Mouse (Mus musculus): ENCODE results near the gene Fez2. TPM values are rescaled to one million over a fixed set of nuclear protein-coding genes. Genes with fewer than 3 reads are reported as not detected.

Gene Fez2
- polyA plus RNA-seq (2016; fragmentation: Nextera tagmentation; extraction: Ambion mirVana) = 42.6 and 43.0 TPM in 2 replicates

DNA sequence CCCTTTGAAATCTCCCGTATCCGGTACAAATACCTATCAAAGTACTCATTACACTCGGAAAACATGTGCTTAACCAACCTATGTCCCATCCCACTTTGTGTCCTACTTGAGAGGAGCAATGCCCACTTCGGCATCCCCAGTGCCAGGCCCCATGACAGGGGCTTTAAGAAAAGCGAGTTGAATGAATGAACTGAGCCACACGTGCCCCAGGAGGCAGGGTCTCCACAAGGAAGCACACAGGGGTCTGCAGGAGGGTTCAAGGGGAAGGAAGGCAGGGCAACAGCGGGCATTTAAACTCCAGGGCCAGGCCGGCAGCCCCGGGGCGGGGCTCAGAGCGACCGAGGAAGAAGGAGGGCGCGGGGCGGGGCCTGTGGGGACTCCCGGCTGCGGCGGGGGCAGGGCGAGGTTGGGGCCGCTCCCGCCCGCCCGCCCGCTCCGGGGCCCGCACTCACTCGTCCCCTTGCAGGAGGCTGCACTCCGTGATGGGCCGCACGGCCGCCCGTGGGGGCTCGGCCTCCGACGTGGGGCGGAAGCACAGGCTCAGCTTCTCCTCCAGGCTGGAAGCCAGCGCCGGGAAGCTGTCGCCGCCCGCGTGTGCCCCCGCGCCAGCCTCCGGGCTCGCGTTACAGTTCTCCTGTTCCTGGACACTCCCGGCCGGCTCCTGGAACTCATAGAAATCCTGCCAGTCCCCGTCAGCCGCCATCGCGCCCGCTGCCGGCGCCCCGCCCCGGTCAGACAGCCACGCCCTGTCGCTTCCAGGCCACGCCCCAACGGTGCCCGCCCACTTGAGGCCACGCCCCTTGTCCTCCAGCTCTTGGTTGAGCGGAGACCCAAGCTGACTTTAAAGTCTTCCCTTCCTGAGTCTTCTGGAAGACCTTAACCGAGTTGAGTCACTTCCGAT, at the start of gene Fez2:
Gene Fez2 (minus strand): TSS at position 772 of the 901 bp plus-strand sequence.
- Histone ChIP-seq H3K36me3 (no peaks in the 10 kb centered on the region), H3K9ac (peak within 1 kb of the TSS; percentile 84), H3K9me3 (no peaks in the 10 kb centered on the region), H3K27me3 (no peaks in the 10 kb centered on the region), H3K27ac (peak within 1 kb of the TSS; percentile 93), H3K4me2 (replicated peaks) (peak within 1 kb of the TSS; percentile 66), H3K4me3 (peak within 1 kb of the TSS; percentile 80), H3K4me1 (peaks cover 3% of the 10 kb centered on the region; the same call in 1 of the 2 replicates)
- under 1% methylated on average over 46 of the region's 67 CpGs for WGBS
- ATAC-seq (ENCODE audit: insufficient number of reproducible peaks, insufficient read depth, low FRiP score, low TSS enrichment) = peak; percentile 93

DNA sequence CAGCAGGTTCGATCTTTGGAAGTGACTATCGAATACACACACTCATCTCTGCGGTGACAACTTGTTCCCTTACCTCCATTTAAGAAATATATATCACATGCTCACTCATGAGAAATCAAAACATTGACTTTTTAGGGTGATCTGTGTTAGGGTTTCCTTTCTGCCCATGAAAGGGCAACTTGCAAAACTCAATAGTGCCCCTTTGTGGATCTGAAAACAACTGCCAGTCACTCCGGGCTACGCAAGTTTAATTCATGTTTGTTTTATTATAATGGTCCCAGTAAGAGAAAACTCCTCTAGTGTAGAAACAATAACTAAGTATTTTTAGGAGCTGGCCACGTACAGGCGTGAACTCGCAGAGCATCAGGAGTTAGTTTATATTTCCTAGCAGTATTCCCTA, 47.5 kb upstream of the Fez2 start:
- ATAC-seq (ENCODE audit: insufficient number of reproducible peaks, insufficient read depth, low FRiP score, low TSS enrichment) = no peak
- 81% methylated on average over 8 of the region's 8 CpGs for WGBS

DNA sequence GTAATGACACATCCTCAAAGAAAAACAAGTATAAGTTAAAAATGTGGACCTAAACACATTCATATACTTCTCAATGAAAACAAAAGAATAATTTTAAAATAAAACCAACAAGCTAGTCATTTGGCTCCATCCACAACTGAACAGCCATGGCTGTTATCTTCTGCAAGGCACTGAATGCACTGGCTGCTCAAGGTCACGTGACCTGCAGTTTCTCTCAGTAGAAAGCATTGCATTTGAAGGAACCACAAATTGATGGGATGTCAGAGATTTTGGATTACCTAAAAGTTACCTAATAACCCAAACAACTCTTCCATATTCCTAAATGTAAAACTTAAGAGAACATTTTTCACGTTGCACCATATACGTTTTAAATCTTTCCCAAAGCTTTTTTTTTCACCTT, 47.1 kb upstream of the Fez2 start:
- Histone ChIP-seq H3K9ac (no peak overlapping the region), H3K4me3 (no peak overlapping the region), H3K4me2 (replicated peaks) (no peak overlapping the region), H3K27ac (no peak overlapping the region), H3K36me3 (no peaks in the 10 kb centered on the region), H3K9me3 (no peaks in the 10 kb centered on the region), H3K4me1 (no peaks in the 10 kb centered on the region), H3K27me3 (no peaks in the 10 kb centered on the region)
- WGBS = 82% methylated on average over 3 of the region's 3 CpGs
- no peak for ATAC-seq (ENCODE audit: insufficient number of reproducible peaks, insufficient read depth, low FRiP score, low TSS enrichment)

More for the DNA sequence above, 47.5 kb upstream of the Fez2 start:
- no peak overlapping the region for H3K4me3 ChIP-seq
- no peaks in the 10 kb centered on the region for H3K36me3 ChIP-seq
- H3K4me2 ChIP-seq (replicated peaks) = no peak overlapping the region
- no peaks in the 10 kb centered on the region for H3K4me1 ChIP-seq
- no peak overlapping the region for H3K27ac ChIP-seq
- H3K27me3 ChIP-seq = no peaks in the 10 kb centered on the region
- H3K9me3 ChIP-seq = no peaks in the 10 kb centered on the region
- H3K9ac ChIP-seq = no peak overlapping the region

DNA sequence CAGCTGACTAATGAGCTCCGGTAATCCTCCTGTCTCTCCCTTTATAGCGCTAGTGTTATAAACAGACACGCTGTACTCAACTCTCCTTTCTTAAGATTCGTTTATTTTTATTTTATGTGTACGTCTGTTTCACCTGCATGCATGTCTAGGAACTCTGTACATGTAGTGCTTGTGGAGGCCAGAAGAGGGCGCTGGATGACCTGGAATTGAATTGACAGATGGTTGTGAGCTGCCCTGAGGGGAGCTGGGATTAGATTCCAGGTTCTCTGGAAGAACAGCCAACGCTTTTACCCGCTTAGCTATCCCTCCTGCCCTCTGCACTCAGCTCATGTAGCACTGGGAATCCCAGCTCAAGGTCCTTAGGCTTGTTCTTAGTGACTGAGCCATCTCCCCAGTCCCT, 42.2 kb upstream of the Fez2 start:
- Histone ChIP-seq H3K36me3 (no peaks in the 10 kb centered on the region), H3K9me3 (no peaks in the 10 kb centered on the region), H3K4me1 (no peaks in the 10 kb centered on the region), H3K4me3 (no peak overlapping the region), H3K4me2 (replicated peaks) (no peak overlapping the region), H3K27ac (no peak overlapping the region), H3K9ac (no peak overlapping the region), H3K27me3 (no peaks in the 10 kb centered on the region)
- no peak for ATAC-seq (ENCODE audit: insufficient number of reproducible peaks, insufficient read depth, low FRiP score, low TSS enrichment)
- WGBS = 81% methylated on average over 8 of the region's 8 CpGs

DNA sequence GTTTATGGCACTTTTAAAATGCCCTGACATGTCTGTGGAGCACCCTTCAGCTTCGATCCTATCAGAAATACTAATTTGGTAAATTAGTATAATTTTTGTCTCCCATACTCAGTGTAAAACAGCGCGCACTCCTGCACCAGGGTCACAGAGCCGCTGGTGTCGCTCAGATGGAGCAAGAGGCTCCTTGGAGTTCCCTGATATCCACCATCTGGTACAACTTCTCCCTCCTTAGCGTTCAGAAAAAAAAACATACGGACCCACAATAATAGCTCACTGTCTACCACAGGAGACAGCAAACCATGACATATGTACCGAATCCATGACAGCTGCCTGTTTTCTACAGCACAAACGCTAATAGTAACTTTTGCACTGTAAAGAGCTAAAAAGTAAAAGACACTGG, 37.6 kb upstream of the Fez2 start:
- no peak overlapping the region for H3K9ac ChIP-seq

DNA sequence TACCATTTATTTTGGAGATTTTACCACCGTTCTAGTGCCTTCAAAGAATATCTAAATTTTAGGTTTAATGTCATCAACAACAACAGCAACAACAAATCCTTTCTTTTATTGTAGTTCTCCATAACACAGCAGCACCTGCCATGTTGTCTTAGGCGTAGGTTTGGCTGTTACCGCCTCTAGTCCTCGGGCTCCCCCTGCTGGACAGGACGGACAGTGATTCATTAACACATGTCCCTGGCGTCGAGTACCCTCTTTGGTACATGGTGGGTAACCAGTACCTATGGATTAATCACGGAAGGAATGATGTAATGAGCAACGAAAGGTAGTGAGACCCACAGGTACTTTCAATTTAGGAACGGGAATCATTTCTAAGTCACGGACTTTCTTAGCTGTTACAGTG, 37.2 kb upstream of the Fez2 start:
- H3K4me2 ChIP-seq (replicated peaks) = no peak overlapping the region
- H3K4me1 ChIP-seq = no peaks in the 10 kb centered on the region
- ATAC-seq (ENCODE audit: insufficient number of reproducible peaks, insufficient read depth, low FRiP score, low TSS enrichment) = 0 out of 2 replicates have a peak, but pooled peaks have one; percentile 35
- H3K27me3 ChIP-seq = no peaks in the 10 kb centered on the region
- no peaks in the 10 kb centered on the region for H3K9me3 ChIP-seq
- H3K27ac ChIP-seq = no peak overlapping the region
- H3K36me3 ChIP-seq = no peaks in the 10 kb centered on the region
- no peak overlapping the region for H3K4me3 ChIP-seq
- no peak overlapping the region for H3K9ac ChIP-seq
- 36% methylated on average over 11 of the region's 11 CpGs for WGBS

More for the DNA sequence above, 37.6 kb upstream of the Fez2 start:
- Histone ChIP-seq H3K9me3 (no peaks in the 10 kb centered on the region), H3K27ac (no peak overlapping the region), H3K4me2 (replicated peaks) (no peak overlapping the region), H3K36me3 (no peaks in the 10 kb centered on the region), H3K27me3 (no peaks in the 10 kb centered on the region), H3K4me3 (no peak overlapping the region), H3K4me1 (no peaks in the 10 kb centered on the region)
- no peak for ATAC-seq (ENCODE audit: insufficient number of reproducible peaks, insufficient read depth, low FRiP score, low TSS enrichment)
- WGBS = 68% methylated on average over 9 of the region's 9 CpGs

DNA sequence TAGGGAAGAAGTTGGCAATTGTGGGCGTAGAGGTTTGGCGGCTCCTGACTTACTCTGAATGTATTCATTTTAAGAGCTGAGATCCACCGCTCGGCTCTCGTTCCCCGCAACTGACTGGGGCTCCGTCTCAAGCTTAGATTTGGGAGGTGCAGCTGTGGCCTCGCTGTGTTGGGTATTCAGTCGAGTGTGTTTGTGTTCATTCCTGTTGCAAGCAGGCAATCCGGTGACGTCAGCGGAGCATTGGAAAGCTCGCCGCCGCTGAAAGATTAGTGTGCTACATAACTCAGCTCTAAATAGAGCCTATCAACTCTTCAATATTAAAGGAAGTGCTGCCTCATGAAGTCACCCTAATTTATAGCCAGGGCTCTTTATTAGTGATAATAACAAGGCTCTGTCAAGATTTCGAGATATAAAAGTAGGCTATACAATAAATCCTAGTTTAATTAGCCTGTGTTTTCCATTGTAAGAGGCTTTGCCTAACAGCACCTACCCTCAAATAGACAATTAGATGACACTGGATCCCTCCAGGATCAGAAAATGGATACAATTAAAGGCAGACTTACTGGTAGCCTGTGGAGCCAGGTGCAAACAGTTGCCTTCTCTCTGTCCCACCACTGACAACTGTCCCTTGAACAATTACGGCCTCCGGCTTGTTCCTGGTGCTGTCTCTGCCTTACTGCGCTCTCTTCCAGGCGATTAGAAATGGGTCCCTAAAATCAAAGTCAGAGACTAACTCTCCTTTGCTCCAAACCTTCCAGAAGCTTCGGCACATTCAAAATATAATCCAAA, 36.4 kb upstream of the Fez2 start:
- Histone ChIP-seq H3K4me2 (replicated peaks) (no peak overlapping the region), H3K4me3 (no peak overlapping the region), H3K27ac (no peak overlapping the region), H3K9me3 (no peaks in the 10 kb centered on the region), H3K36me3 (no peaks in the 10 kb centered on the region), H3K9ac (no peak overlapping the region), H3K4me1 (peaks cover 6% of the 10 kb centered on the region; the same call in 1 of the 2 replicates), H3K27me3 (no peaks in the 10 kb centered on the region)
- WGBS = 74% methylated on average over 21 of the region's 21 CpGs
- ATAC-seq (ENCODE audit: insufficient number of reproducible peaks, insufficient read depth, low FRiP score, low TSS enrichment) = no peak

DNA sequence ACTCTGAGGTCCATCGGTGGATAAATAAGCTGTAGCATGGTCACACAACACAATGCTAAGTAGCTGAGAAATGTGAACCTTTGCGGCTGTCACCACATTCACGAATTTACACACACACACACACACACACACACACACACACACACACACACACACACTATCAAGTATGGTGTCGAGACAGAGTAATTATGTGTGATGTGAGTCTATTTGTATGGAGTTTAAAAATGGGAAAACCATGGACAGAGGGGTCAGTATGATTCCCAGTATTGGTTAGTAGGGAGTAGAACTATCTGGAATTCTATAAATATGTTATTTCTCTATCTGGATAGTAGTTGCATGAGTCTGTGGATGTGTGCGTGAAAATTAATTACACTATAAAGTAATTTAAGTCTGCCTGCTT, 35.6 kb upstream of the Fez2 start:
- WGBS = 82% methylated on average over 5 of the region's 5 CpGs
- no peak overlapping the region for H3K4me2 ChIP-seq (replicated peaks)
- H3K4me3 ChIP-seq = no peak overlapping the region
- ATAC-seq (ENCODE audit: insufficient number of reproducible peaks, insufficient read depth, low FRiP score, low TSS enrichment) = no peak
- peaks cover 6% of the 10 kb centered on the region; the same call in 1 of the 2 replicates for H3K4me1 ChIP-seq
- no peaks in the 10 kb centered on the region for H3K9me3 ChIP-seq
- no peaks in the 10 kb centered on the region for H3K27me3 ChIP-seq
- no peak overlapping the region for H3K27ac ChIP-seq
- no peaks in the 10 kb centered on the region for H3K36me3 ChIP-seq
- no peak overlapping the region for H3K9ac ChIP-seq

DNA sequence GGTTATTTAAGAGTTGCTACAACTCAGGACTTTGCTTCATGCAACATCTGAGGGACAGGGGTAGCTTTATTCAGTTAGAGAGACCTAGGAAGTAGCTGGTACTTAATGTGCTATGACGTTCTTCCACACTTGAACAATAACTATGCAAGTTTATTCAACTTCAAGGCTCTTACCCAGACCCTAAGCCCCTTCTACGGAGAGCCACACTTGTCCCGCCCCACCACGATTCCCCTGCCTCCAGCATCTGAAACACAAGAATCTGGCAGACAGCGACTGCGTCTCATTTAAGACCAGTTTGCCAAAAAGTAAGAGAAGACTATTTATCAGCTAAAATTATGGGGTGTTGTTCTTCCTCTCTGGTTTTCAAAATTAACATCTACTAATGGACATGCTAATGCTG, 33.9 kb upstream of the Fez2 start:
- Histone ChIP-seq H3K36me3 (no peaks in the 10 kb centered on the region), H3K4me1 (peaks cover 6% of the 10 kb centered on the region; the same call in 1 of the 2 replicates), H3K4me3 (no peak overlapping the region), H3K27ac (no peak overlapping the region), H3K27me3 (no peaks in the 10 kb centered on the region), H3K4me2 (replicated peaks) (no peak overlapping the region), H3K9me3 (no peaks in the 10 kb centered on the region), H3K9ac (no peak overlapping the region)
- WGBS = 89% methylated on average over 6 of the region's 6 CpGs
- ATAC-seq (ENCODE audit: insufficient number of reproducible peaks, insufficient read depth, low FRiP score, low TSS enrichment) = no peak

DNA sequence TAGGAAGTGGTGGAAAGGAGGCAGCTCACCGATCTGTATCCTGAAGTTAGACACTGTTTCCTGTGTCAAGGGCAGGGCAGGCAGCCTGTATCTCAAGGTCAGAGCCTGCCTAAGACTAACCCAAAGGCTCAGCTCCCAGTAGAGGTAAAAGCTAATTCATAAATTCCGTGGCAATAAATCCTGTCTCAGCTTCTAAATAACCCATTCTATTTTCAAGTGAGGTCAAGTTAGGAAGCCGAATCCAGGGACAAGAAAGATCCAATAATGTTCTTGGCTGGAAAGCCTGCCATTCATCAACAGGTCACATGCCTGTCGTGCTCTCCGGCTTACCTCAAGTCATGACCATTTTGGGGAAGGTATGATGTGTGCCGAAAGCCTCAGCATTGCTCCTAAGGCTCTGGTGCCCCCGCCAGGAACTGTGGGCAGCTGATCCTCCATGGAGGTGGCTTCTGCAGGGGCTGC, 33.4 kb upstream of the Fez2 start:
- H3K4me2 ChIP-seq (replicated peaks) = no peak overlapping the region
- H3K27ac ChIP-seq = no peak overlapping the region
- no peaks in the 10 kb centered on the region for H3K9me3 ChIP-seq
- H3K4me3 ChIP-seq = no peak overlapping the region
- H3K27me3 ChIP-seq = no peaks in the 10 kb centered on the region
- peaks cover 6% of the 10 kb centered on the region; the same call in 1 of the 2 replicates for H3K4me1 ChIP-seq
- ATAC-seq (ENCODE audit: insufficient number of reproducible peaks, insufficient read depth, low FRiP score, low TSS enrichment) = no peak
- WGBS = 70% methylated on average over 7 of the region's 7 CpGs
- H3K36me3 ChIP-seq = no peaks in the 10 kb centered on the region
- H3K9ac ChIP-seq = no peak overlapping the region

DNA sequence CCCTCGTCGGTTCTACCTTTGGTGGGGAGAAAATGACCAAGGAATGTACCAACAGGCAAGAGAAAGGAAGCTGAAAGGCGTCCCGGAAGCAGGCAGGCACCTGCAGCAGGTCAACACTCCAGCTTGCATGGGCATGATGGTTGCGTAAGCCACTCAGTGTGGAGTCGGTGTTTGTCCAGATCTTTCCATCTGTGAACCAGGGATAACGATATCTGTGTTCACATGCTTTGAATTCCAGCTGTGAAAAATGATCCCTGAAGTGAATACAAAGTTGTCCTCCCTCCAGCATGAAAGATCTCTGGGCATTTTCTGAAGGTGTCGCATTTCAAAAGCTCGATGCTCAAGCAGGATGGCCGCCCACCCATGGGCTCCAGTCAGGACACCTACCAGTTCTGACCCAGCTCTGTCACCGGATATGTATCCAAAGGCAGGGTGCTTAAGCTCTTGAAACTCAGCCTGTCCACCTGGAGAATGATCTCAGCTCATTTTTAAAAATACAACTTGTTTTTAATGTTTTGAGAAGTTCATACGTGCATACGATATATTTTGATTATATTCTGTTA, 31.8 kb upstream of the Fez2 start:
- H3K4me3 ChIP-seq = no peak overlapping the region
- no peak overlapping the region for H3K4me2 ChIP-seq (replicated peaks)
- 47% methylated on average over 13 of the region's 13 CpGs for WGBS
- H3K27ac ChIP-seq = no peak overlapping the region
- no peaks in the 10 kb centered on the region for H3K9me3 ChIP-seq
- peaks cover 6% of the 10 kb centered on the region; the same call in 1 of the 2 replicates for H3K4me1 ChIP-seq
- H3K9ac ChIP-seq = no peak overlapping the region
- H3K36me3 ChIP-seq = no peaks in the 10 kb centered on the region
- ATAC-seq (ENCODE audit: insufficient number of reproducible peaks, insufficient read depth, low FRiP score, low TSS enrichment) = no peak
- no peaks in the 10 kb centered on the region for H3K27me3 ChIP-seq
